Mouse (Mus musculus) megakaryocyte, embryonic 14.5 days (primary cell): ENCODE results near the gene Hist1h2bm. TPM values are rescaled to one million over a fixed set of nuclear protein-coding genes. Genes with fewer than 3 reads are reported as not detected.
"Not testable (repeated sequence)": the region's sequence is repeated elsewhere in the genome, so short reads cannot be mapped to it uniquely, and the experiment has no call there.

Experiments used
- H3K27me3 ChIP-seq: replicated peaks from 2 replicates; pipeline ENCODE3; 2012; ENCODE audit warnings: inconsistent platforms
- H3K36me3 ChIP-seq: replicated peaks from 2 replicates; pipeline ENCODE3; 2012; ENCODE audit warnings: low read length, inconsistent platforms, mixed read lengths
- H3K4me1 ChIP-seq: 2 replicates; pipeline ENCODE4 v1.6.1; 2012; ENCODE audit warnings: inconsistent platforms
- H3K4me3 ChIP-seq: replicated peaks from 2 replicates; pipeline ENCODE3; 2012; ENCODE audit warnings: moderate library complexity, mild to moderate bottlenecking, inconsistent platforms
- H3K9me3 ChIP-seq: 2 replicates; pipeline ENCODE4 v1.6.1; 2012; ENCODE audit warnings: inconsistent platforms
- FLI1 ChIP-seq: IDR thresholded peaks from 2 replicates; pipeline ENCODE4 v1.6.1; 2012; ENCODE audit warnings: low read length, inconsistent platforms, mixed read lengths
- GATA1 ChIP-seq: IDR thresholded peaks from 3 replicates; pipeline ENCODE4 v1.6.1; 2012; ENCODE audit warnings: mixed read lengths, low read length, inconsistent platforms, borderline replicate concordance
- polyA plus RNA-seq: library from polyadenylated mRNA; stranded (reverse); fragments of >175 nt; gene quantifications from 2 replicates; pipeline ENCODE4 v1.2.3, GENCODE M21; 2012; ENCODE audit warnings: low replicate concordance; ENCODE audit not compliant: insufficient read depth

Hist1h2bm gene
- polyA plus RNA-seq, 1 experiment: 7.3 TPM

- Histone ChIP-seq H3K27me3 (no peaks in the 10 kb centered on the region), H3K4me1 (peaks cover 66% of the 10 kb centered on the region), H3K4me3 (peak overlapping the region; percentile 82)
Observed at GRCm38 (mm10) chr13:21718381-21719080, 3.3 kb upstream of the Hist1h2bm start.

GRCm38 (mm10) chr13:21721107-21721756, 612 bp upstream of the Hist1h2bm start:
- not testable (repeated sequence) for H3K36me3 ChIP-seq, H3K27me3 ChIP-seq, H3K9me3 ChIP-seq
- H3K4me3 ChIP-seq: peak overlapping the region; percentile 90
- H3K4me1 ChIP-seq: peaks cover 54% of the 10 kb centered on the region

More at GRCm38 (mm10) chr13:21718381-21719080, 3.3 kb upstream of the Hist1h2bm start:
- TF ChIP-seq GATA1 (no peak), FLI1 (no peak)
- H3K9me3 ChIP-seq: no peaks in the 10 kb centered on the region
- no peaks in the 10 kb centered on the region for H3K36me3 ChIP-seq

GRCm38 (mm10) chr13:21722373-21722925, 605 bp downstream of the Hist1h2bm start:
- Histone ChIP-seq H3K27me3 (no peaks in the 10 kb centered on the region), H3K4me1 (peaks cover 50% of the 10 kb centered on the region), H3K4me3 (peak overlapping the region; percentile 85), H3K36me3 (no peaks in the 10 kb centered on the region), H3K9me3 (no peaks in the 10 kb centered on the region)
- TF ChIP-seq GATA1 (no peak), FLI1 (no peak)

- no peaks in the 10 kb centered on the region for H3K27me3 ChIP-seq
- TF ChIP-seq GATA1: no peak
- no peak for TF ChIP-seq FLI1
- H3K4me1 ChIP-seq: peaks cover 46% of the 10 kb centered on the region
- no peaks in the 10 kb centered on the region for H3K36me3 ChIP-seq
- no peak overlapping the region for H3K4me3 ChIP-seq
- no peaks in the 10 kb centered on the region for H3K9me3 ChIP-seq
Observed at GRCm38 (mm10) chr13:21722993-21723836, 1.4 kb downstream of the Hist1h2bm start.

- H3K36me3 ChIP-seq: no peaks in the 10 kb centered on the region
- peaks cover 31% of the 10 kb centered on the region for H3K4me1 ChIP-seq
- no peak for TF ChIP-seq GATA1
- TF ChIP-seq FLI1: no peak
- H3K9me3 ChIP-seq: no peaks in the 10 kb centered on the region
- H3K27me3 ChIP-seq: no peaks in the 10 kb centered on the region
- no peak overlapping the region for H3K4me3 ChIP-seq
Observed at GRCm38 (mm10) chr13:21727948-21728572, 6.2 kb downstream of the Hist1h2bm start.

- Histone ChIP-seq H3K4me1 (peaks cover 41% of the 10 kb centered on the region), H3K9me3 (no peaks in the 10 kb centered on the region), H3K27me3 (no peaks in the 10 kb centered on the region), H3K36me3 (no peaks in the 10 kb centered on the region), H3K4me3 (no peak overlapping the region)
- TF ChIP-seq FLI1: no peak
- no peak for TF ChIP-seq GATA1
Observed at GRCm38 (mm10) chr13:21729544-21729943, 7.7 kb downstream of the Hist1h2bm start.

- TF ChIP-seq GATA1: no peak
- TF ChIP-seq FLI1: no peak
- H3K36me3 ChIP-seq: no peaks in the 10 kb centered on the region
- H3K4me1 ChIP-seq: peaks cover 51% of the 10 kb centered on the region
- H3K4me3 ChIP-seq: no peak overlapping the region
- no peaks in the 10 kb centered on the region for H3K9me3 ChIP-seq
- no peaks in the 10 kb centered on the region for H3K27me3 ChIP-seq
Observed at GRCm38 (mm10) chr13:21733466-21733865, 11.6 kb downstream of the Hist1h2bm start.

- H3K9me3 ChIP-seq: no peaks in the 10 kb centered on the region
- no peaks in the 10 kb centered on the region for H3K36me3 ChIP-seq
- H3K4me1 ChIP-seq: peaks cover 51% of the 10 kb centered on the region
- TF ChIP-seq GATA1 (no peak), FLI1 (no peak)
- peak overlapping the region; percentile 88 for H3K4me3 ChIP-seq
- H3K27me3 ChIP-seq: no peaks in the 10 kb centered on the region
Observed at GRCm38 (mm10) chr13:21734010-21734905, 12.4 kb downstream of the Hist1h2bm start.

GRCm38 (mm10) chr13:21734906-21735767, 13.3 kb downstream of the Hist1h2bm start, which contains the start of gene Hist1h4j:
Gene Hist1h4j (plus strand): TSS chr13:21735064.
- H3K27me3 ChIP-seq, H3K9me3 ChIP-seq, H3K36me3 ChIP-seq: not testable (repeated sequence)
- H3K4me3 ChIP-seq: peak within 1 kb of the TSS; percentile 88
- peaks cover 48% of the 10 kb centered on the region for H3K4me1 ChIP-seq
